ENCODE assay signal across 8 mouse cellular contexts in the genomic region with DNA sequence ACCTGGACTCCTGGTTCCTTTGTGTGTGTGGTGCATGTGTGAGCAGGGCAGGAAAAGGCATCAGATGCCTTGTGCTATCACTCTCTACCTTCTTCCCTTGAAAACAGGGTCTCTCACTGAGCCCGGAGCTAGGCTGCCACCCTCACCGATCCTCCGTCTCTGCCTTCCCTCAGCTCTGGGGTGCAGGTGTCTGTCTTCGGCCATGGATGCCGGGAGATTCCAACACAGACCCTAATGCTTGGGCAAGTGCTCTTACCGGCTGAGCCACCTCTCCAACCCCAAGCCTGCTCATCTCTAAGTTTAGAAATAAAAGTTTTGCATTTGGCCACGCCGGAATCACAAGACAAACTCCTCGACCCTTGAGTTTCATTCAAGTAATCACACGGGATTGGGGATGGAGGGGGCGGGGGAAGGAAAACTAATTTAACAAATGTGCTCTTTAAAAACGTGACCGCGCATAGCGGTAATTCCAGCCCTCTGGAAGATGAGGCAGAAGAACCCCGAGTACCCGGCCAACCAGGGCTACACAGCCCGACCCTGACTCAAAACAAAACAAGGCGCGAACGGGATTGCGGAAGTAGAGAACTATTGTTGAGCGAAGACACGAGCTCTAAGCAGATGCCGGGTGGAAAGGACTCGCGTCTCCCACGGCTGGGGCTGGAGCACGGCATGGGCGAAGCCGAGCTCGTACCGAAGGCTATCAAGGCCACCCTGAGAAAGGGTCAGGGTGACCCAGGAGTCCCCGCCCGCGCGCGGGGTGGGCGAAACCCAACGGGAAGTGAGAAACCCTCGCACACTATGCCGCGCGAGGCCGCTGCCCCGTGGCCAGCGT. TPM values are rescaled to one million over a fixed set of nuclear protein-coding genes. Genes with fewer than 3 reads are reported as not detected.
DNase-seq lines count a peak whose midpoint lies in the region; ATAC-seq and TF ChIP-seq lines count a peak whose summit lies in the region.

No protein-coding gene starts in this region.

- TF ChIP-seq CTCF in ES-Bruce4 (IDR thresholded peaks at IDR 0.05; ENCODE audit: low read depth, low read length), result no peak
- no peak for TF ChIP-seq CTCF in midbrain, postnatal 0 days (IDR thresholded peaks at IDR 0.05)

- TF ChIP-seq POLR2A in ES-Bruce4 (IDR thresholded peaks at IDR 0.05; ENCODE audit: insufficient read depth, low read length), result no peak

- H3K4me1 ChIP-seq in heart, embryonic 12.5 days (replicated peaks), result peaks cover 11% of the 10 kb centered on the region
- no peaks in the 10 kb centered on the region for H3K4me1 ChIP-seq in ES-Bruce4 (ENCODE audit: control insufficient read depth, insufficient read depth, low read length)
- H3K4me1 ChIP-seq in embryonic facial prominence, embryonic 15.5 days, result peaks cover 6% of the 10 kb centered on the region
- H3K4me1 ChIP-seq in intestine, embryonic 16.5 days (ENCODE audit: control insufficient read depth, insufficient read depth, low read length), result no peaks in the 10 kb centered on the region
- H3K4me1 ChIP-seq in midbrain, postnatal 0 days (ENCODE audit: insufficient read depth, low read length), result peaks cover 5% of the 10 kb centered on the region

- H3K9me3 ChIP-seq in heart, embryonic 12.5 days (replicated peaks), result no peaks in the 10 kb centered on the region
- H3K9me3 ChIP-seq in ES-Bruce4 (replicated peaks; ENCODE audit: control insufficient read depth, insufficient read depth, low read length, poor library complexity, severe bottlenecking), result no peaks in the 10 kb centered on the region
- no peaks in the 10 kb centered on the region for H3K9me3 ChIP-seq in embryonic facial prominence, embryonic 15.5 days (replicated peaks)
- no peaks in the 10 kb centered on the region for H3K9me3 ChIP-seq in intestine, embryonic 16.5 days (ENCODE audit: control insufficient read depth, low read length)
- H3K9me3 ChIP-seq in midbrain, postnatal 0 days (ENCODE audit: low read length), result no peaks in the 10 kb centered on the region

- peaks cover 7% of the 10 kb centered on the region; the same call in 1 of the 2 replicates for H3K36me3 ChIP-seq in heart, embryonic 12.5 days
- H3K36me3 ChIP-seq in ES-Bruce4 (ENCODE audit: control insufficient read depth, insufficient read depth, low read length, poor library complexity, severe bottlenecking), result peaks cover 12% of the 10 kb centered on the region
- H3K36me3 ChIP-seq in embryonic facial prominence, embryonic 15.5 days, result no peaks in the 10 kb centered on the region; the same call in 1 of the 2 replicates
- no peaks in the 10 kb centered on the region for H3K36me3 ChIP-seq in intestine, embryonic 16.5 days (ENCODE audit: control insufficient read depth, insufficient read depth, low read length)
- H3K36me3 ChIP-seq in midbrain, postnatal 0 days (ENCODE audit: insufficient read depth, low read length), result no peaks in the 10 kb centered on the region

- peak overlapping the region; percentile 91 for H3K4me3 ChIP-seq in heart, embryonic 12.5 days
- H3K4me3 ChIP-seq in ES-Bruce4 (ENCODE audit: low read depth, low read length), result peak overlapping the region; percentile 91
- H3K4me3 ChIP-seq in embryonic facial prominence, embryonic 15.5 days (replicated peaks), result peak overlapping the region; percentile 99
- H3K4me3 ChIP-seq in intestine, embryonic 16.5 days (ENCODE audit: low read length), result peak overlapping the region; percentile 91
- peak overlapping the region; percentile 96 for H3K4me3 ChIP-seq in midbrain, postnatal 0 days (ENCODE audit: low read depth, low read length)

- H3K27me3 ChIP-seq in heart, embryonic 12.5 days (replicated peaks), result no peaks in the 10 kb centered on the region
- no peaks in the 10 kb centered on the region for H3K27me3 ChIP-seq in ES-Bruce4 (ENCODE audit: control insufficient read depth, insufficient read depth, low read length, poor library complexity, severe bottlenecking)
- H3K27me3 ChIP-seq in embryonic facial prominence, embryonic 15.5 days, result no peaks in the 10 kb centered on the region
- H3K27me3 ChIP-seq in intestine, embryonic 16.5 days (replicated peaks; ENCODE audit: control insufficient read depth, insufficient read depth, low read length), result no peaks in the 10 kb centered on the region
- no peaks in the 10 kb centered on the region for H3K27me3 ChIP-seq in midbrain, postnatal 0 days (ENCODE audit: insufficient read depth, low read length)

- DNase-seq in heart, adult 18-20 months, result no peak
- DNase-seq in midbrain, postnatal 0 days (ENCODE audit: low spot score), result peak; percentile 24
- no peak for DNase-seq in cerebellum, adult 9-11 months
- DNase-seq in spleen, adult 18-20 months, result no peak

- peak overlapping the region; percentile 87 for H3K9ac ChIP-seq in heart, embryonic 12.5 days
- peak overlapping the region; percentile 71 for H3K9ac ChIP-seq in ES-Bruce4 (ENCODE audit: low read depth, poor library complexity, severe bottlenecking)
- peak overlapping the region; percentile 82 for H3K9ac ChIP-seq in embryonic facial prominence, embryonic 15.5 days
- H3K9ac ChIP-seq in intestine, embryonic 16.5 days (ENCODE audit: low read depth, low read length), result peak overlapping the region; percentile 83
- H3K9ac ChIP-seq in midbrain, postnatal 0 days (replicated peaks; ENCODE audit: low read length, poor library complexity, severe bottlenecking), result peak overlapping the region; percentile 73

- under 1% methylated on average over 47 of the region's 47 CpGs for WGBS in heart, embryonic 12.5 days
- WGBS in embryonic facial prominence, embryonic 15.5 days, result 0% methylated on average over 47 of the region's 47 CpGs
- whole genome bisulfite sequencing in intestine, embryonic 16.5 days, result under 1% methylated on average over 47 of the region's 47 CpGs
- under 1% methylated on average over 47 of the region's 47 CpGs for whole genome bisulfite sequencing in midbrain, postnatal 0 days

- peak; percentile 62 for ATAC-seq in heart, embryonic 12.5 days (ENCODE audit: insufficient number of reproducible peaks, low FRiP score)
- ATAC-seq in embryonic facial prominence, embryonic 15.5 days (ENCODE audit: insufficient number of reproducible peaks, low FRiP score, low TSS enrichment, low read depth), result peak; percentile 48
- peak; percentile 61 for ATAC-seq in intestine, embryonic 16.5 days
- peak; percentile 68 for ATAC-seq in midbrain, postnatal 0 days (ENCODE audit: low FRiP score)

- peak overlapping the region; percentile 84 for H3K4me2 ChIP-seq in heart, embryonic 12.5 days
- peak overlapping the region; percentile 74 for H3K4me2 ChIP-seq in embryonic facial prominence, embryonic 15.5 days (replicated peaks)
- H3K4me2 ChIP-seq in intestine, embryonic 16.5 days (ENCODE audit: low read depth, low read length), result peak overlapping the region; percentile 88
- peak overlapping the region; percentile 95 for H3K4me2 ChIP-seq in midbrain, postnatal 0 days (ENCODE audit: low read depth, low read length, poor library complexity, severe bottlenecking)

- H3K27ac ChIP-seq in heart, embryonic 12.5 days (ENCODE audit: poor library complexity, severe bottlenecking), result peak overlapping the region; percentile 75
- H3K27ac ChIP-seq in ES-Bruce4 (ENCODE audit: insufficient read depth, low read length), result peak overlapping the region; percentile 34
- no peak overlapping the region; the same call in 1 of the 2 replicates for H3K27ac ChIP-seq in embryonic facial prominence, embryonic 15.5 days (replicated peaks)
- peak overlapping the region; percentile 42 for H3K27ac ChIP-seq in intestine, embryonic 16.5 days (ENCODE audit: low read length)
- 0 out of 2 replicates have a peak overlapping the region, but pooled peaks have one; percentile 47 for H3K27ac ChIP-seq in midbrain, postnatal 0 days (ENCODE audit: low read depth, low read length)

- TF ChIP-seq EP300 in ES-Bruce4 (IDR thresholded peaks at IDR 0.05; ENCODE audit: insufficient read depth, low read depth, low read length), result no peak

RNA-seq across cellular contexts. Expression of gene Inip, which starts 18.3 kb away (rescaled TPM):
- polyA plus RNA-seq in heart, embryonic 12.5 days (2016; fragmentation: Nextera tagmentation; extraction: Ambion mirVana), result 43.9 and 47.1 TPM in 2 replicates
- 10 to 100 TPM; 10.1 to 11.3 TPM for total RNA-seq in heart, adult 18-20 months (2021)
- 42.3 and 42.7 TPM in 2 replicates for polyA plus RNA-seq in ES-Bruce4 (2011; ENCODE audit: insufficient read depth, insufficient read length, low read depth, missing spikeins)
- 43.8 and 45.8 TPM in 2 replicates for polyA plus RNA-seq in embryonic facial prominence, embryonic 15.5 days (2015; fragmentation: Nextera tagmentation; extraction: Ambion mirVana)
- polyA plus RNA-seq in intestine, embryonic 16.5 days (2015; fragmentation: Nextera tagmentation; extraction: Ambion mirVana), result 33.3 and 37.6 TPM in 2 replicates
- 20.8 and 26.8 TPM in 2 replicates for total RNA-seq in midbrain, postnatal 0 days (2014; rRNA removed)
- polyA plus RNA-seq in midbrain, postnatal 0 days (2015; fragmentation: Nextera tagmentation; extraction: Ambion mirVana), result 33.0 and 35.8 TPM in 2 replicates

RNA-seq across cellular contexts. Expression of gene Snx30, which starts 22.6 kb away (rescaled TPM):
- polyA plus RNA-seq in heart, embryonic 12.5 days (2016; fragmentation: Nextera tagmentation; extraction: Ambion mirVana), result 7.5 and 8.6 TPM in 2 replicates
- 1 to 10 TPM; 6.5 TPM for total RNA-seq in heart, adult 18-20 months (2021)
- polyA plus RNA-seq in ES-Bruce4 (2011; ENCODE audit: insufficient read depth, insufficient read length, low read depth, missing spikeins), result 21.8 and 23.1 TPM in 2 replicates
- polyA plus RNA-seq in embryonic facial prominence, embryonic 15.5 days (2015; fragmentation: Nextera tagmentation; extraction: Ambion mirVana), result 10.3 and 11.1 TPM in 2 replicates
- 4.3 and 5.2 TPM in 2 replicates for polyA plus RNA-seq in intestine, embryonic 16.5 days (2015; fragmentation: Nextera tagmentation; extraction: Ambion mirVana)
- total RNA-seq in midbrain, postnatal 0 days (2014; rRNA removed), result 37.8 and 39.6 TPM in 2 replicates
- 18.1 and 21.7 TPM in 2 replicates for polyA plus RNA-seq in midbrain, postnatal 0 days (2015; fragmentation: Nextera tagmentation; extraction: Ambion mirVana)
